Mouse (Mus musculus): ENCODE results near the gene Nhlh2. TPM values are rescaled to one million over a fixed set of nuclear protein-coding genes. Genes with fewer than 3 reads are reported as not detected.

Gene Nhlh2
- total and polyA plus RNA-seq, 3 experiments, result not detected

DNA sequence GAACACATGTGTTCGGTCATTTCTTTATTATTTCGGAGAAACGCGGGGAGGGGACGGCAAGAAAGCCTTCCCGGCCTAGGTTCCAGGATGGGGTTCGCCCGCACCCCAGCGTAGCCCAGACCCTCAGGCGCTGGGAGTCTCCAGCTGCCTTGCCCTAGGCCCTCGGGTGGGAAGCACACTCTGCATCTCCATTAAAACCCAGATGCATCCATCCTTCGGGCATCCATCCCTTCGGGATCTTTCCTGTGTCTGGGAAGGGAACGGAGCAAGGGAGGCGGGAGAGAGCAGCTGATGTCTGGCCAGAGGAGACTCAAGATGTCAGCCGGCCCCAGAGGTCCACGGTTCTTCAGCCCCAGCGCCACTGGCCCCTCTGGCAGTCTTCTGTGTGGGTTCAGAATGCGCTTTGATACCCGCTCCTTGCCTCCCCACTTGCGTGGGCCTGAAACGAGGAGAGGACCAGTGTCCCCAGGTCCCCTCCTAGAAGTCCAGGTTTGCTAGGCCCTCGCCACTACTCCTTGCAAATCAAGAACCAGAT lies 2.3 kb downstream of the Nhlh2 start:
- Histone ChIP-seq H3K4me3 (replicated peaks in 1 of 3; ENCODE audit: low read depth in 2 of 3, low read length in 2 of 3, poor library complexity in 1 of 3) (no peak overlapping the region), H3K9ac (ENCODE audit: insufficient read depth, low read depth) (no peak overlapping the region), H3K4me1 (ENCODE audit: control insufficient read depth in 1 of 2, insufficient read depth in 2 of 2) (peaks cover 0 to 15% of the 10 kb centered on the region in 2 experiments; a peak in 2 of 4 replicates), H3K4me2 (ENCODE audit: insufficient read depth, low read depth, poor library complexity, severe bottlenecking) (no peak overlapping the region), H3K9me3 (replicated peaks; ENCODE audit: low read length) (peaks cover 17% of the 10 kb centered on the region), H3K27me3 (replicated peaks) (no peaks in the 10 kb centered on the region), H3K79me2 (replicated peaks; ENCODE audit: control insufficient read depth, extremely low read depth, insufficient read depth, poor library complexity, severe bottlenecking) (no peaks in the 10 kb centered on the region), H3K27ac (ENCODE audit: insufficient read depth, low read depth) (no peak overlapping the region), H3K36me3 (replicated peaks in 1 of 2; ENCODE audit: control insufficient read depth in 1 of 2, insufficient read depth in 1 of 2, low read length in 1 of 2) (no peaks in the 10 kb centered on the region)
- no peak for TF ChIP-seq MAFK (IDR thresholded peaks at IDR 0.05; ENCODE audit: insufficient replicate concordance, low read length)
- TF ChIP-seq KAT2A (IDR thresholded peaks at IDR 0.05; ENCODE audit: insufficient replicate concordance, low read length), result no peak
- no peak for TF ChIP-seq CHD2 (IDR thresholded peaks at IDR 0.05; ENCODE audit: low read length)
- no peak for TF ChIP-seq MEF2A (IDR thresholded peaks at IDR 0.05; ENCODE audit: borderline replicate concordance, low read depth, low read length)
- TF ChIP-seq SIN3A (IDR thresholded peaks at IDR 0.05; ENCODE audit: low read length), result no peak
- no peak for TF ChIP-seq NRF1 (IDR thresholded peaks at IDR 0.05; ENCODE audit: low read depth, low read length)
- no peak for TF ChIP-seq ZKSCAN1 (IDR thresholded peaks at IDR 0.05; ENCODE audit: borderline replicate concordance, low read depth, low read length)
- no peak for TF ChIP-seq CHD1 (IDR thresholded peaks at IDR 0.05; ENCODE audit: low read depth, low read length)
- TF ChIP-seq POLR2A (IDR thresholded peaks at IDR 0.05; ENCODE audit: low read depth, low read length), result no peak
- TF ChIP-seq E2F4 (IDR thresholded peaks at IDR 0.05; ENCODE audit: insufficient replicate concordance, low read depth, low read length), result no peak
- dilution Hi-C loops (cut with MboI; ENCODE audit: extremely low pct_ligation_motif_present, extremely low pct_unique_long_range_greater_than_20kb, low sequenced_read_pairs), result no loop called here
- in situ Hi-C loops (cut with MboI; ENCODE audit: low pct_ligation_motif_present, low pct_unique_long_range_greater_than_20kb, low sequenced_read_pairs), result no loop called here
- no peak for DNase-seq (ENCODE audit: extremely low read depth)

DNA sequence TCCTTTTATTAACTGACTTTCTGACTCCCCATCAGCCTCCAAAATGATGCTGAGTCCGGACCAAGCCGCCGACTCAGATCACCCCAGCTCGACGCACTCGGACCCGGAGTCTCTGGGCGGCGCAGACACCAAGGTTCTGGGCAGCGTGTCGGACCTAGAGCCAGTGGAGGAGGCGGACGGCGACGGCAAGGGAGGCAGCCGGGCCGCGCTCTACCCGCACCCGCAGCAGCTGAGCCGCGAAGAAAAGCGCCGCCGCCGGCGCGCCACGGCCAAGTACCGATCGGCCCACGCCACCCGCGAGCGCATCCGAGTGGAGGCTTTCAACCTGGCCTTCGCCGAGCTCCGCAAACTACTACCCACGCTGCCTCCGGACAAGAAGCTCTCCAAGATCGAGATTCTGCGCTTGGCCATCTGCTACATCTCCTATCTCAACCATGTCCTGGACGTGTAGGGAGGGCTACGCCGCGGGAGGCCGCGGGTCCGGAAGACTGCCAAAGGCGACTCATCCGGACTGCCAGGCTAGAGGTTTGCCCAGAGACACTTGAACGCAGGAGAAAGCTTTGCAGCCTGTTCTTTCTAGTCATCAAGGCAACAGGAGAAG lies 2.8 kb downstream of the Nhlh2 start:
- no peak overlapping the region for H3K4me3 ChIP-seq (replicated peaks in 1 of 3; ENCODE audit: low read depth in 2 of 3, low read length in 2 of 3, poor library complexity in 1 of 3)
- no peak overlapping the region for H3K4me2 ChIP-seq (ENCODE audit: insufficient read depth, low read depth, poor library complexity, severe bottlenecking)
- H3K36me3 ChIP-seq (replicated peaks in 1 of 2; ENCODE audit: control insufficient read depth in 1 of 2, insufficient read depth in 1 of 2, low read length in 1 of 2), result no peaks in the 10 kb centered on the region
- H3K9me3 ChIP-seq (replicated peaks; ENCODE audit: low read length), result peaks cover 17% of the 10 kb centered on the region
- no peaks in the 10 kb centered on the region for H3K79me2 ChIP-seq (replicated peaks; ENCODE audit: control insufficient read depth, extremely low read depth, insufficient read depth, poor library complexity, severe bottlenecking)
- H3K27me3 ChIP-seq (replicated peaks), result no peaks in the 10 kb centered on the region
- no peak overlapping the region for H3K27ac ChIP-seq (ENCODE audit: insufficient read depth, low read depth)
- dilution Hi-C loops (cut with MboI; ENCODE audit: extremely low pct_ligation_motif_present, extremely low pct_unique_long_range_greater_than_20kb, low sequenced_read_pairs) (no loop called here), in situ Hi-C loops (cut with MboI; ENCODE audit: low pct_ligation_motif_present, low pct_unique_long_range_greater_than_20kb, low sequenced_read_pairs) (no loop called here)
- H3K9ac ChIP-seq (ENCODE audit: insufficient read depth, low read depth), result no peak overlapping the region
- no peak for DNase-seq (ENCODE audit: extremely low read depth)
- peaks cover 0 to 15% of the 10 kb centered on the region in 2 experiments; a peak in 2 of 4 replicates for H3K4me1 ChIP-seq (ENCODE audit: control insufficient read depth in 1 of 2, insufficient read depth in 2 of 2)
- TF ChIP-seq RCOR1 (conservative IDR thresholded peaks at IDR 0.05; ENCODE audit: low read depth, low read length), result no peak
- TF ChIP-seq ZMIZ1 (IDR thresholded peaks at IDR 0.05; ENCODE audit: low read depth, low read length), result no peak
- no peak for TF ChIP-seq CHD2 (IDR thresholded peaks at IDR 0.05; ENCODE audit: low read length)

DNA sequence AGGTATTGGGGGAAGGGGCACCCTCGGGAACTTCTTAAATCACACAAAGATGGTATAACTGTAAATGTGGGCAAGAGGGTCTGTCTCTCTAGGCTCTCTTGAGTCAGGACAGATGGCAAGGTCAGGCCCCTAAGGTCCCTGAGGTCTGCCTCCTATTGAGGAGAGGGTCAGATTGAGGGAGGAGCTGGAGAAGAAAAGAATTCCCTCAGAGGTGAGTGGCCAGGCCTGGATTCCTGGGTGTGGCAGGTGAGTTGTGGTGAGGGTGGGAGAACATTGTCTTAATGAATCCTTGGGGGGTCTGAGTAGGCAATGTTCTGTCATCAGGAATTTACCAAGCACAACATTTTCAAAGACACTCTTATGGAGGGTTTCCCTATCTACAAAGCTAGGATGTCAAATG lies 10.7 kb downstream of the Nhlh2 start:
- Histone ChIP-seq H3K4me2 (ENCODE audit: insufficient read depth, low read depth, poor library complexity, severe bottlenecking) (no peak overlapping the region), H3K79me2 (replicated peaks; ENCODE audit: control insufficient read depth, extremely low read depth, insufficient read depth, poor library complexity, severe bottlenecking) (no peaks in the 10 kb centered on the region), H3K9me3 (replicated peaks; ENCODE audit: low read length) (no peaks in the 10 kb centered on the region), H3K4me3 (replicated peaks in 1 of 3; ENCODE audit: low read depth in 2 of 3, low read length in 2 of 3, poor library complexity in 1 of 3) (no peak overlapping the region), H3K27ac (ENCODE audit: insufficient read depth, low read depth) (no peak overlapping the region), H3K9ac (ENCODE audit: insufficient read depth, low read depth) (no peak overlapping the region), H3K27me3 (replicated peaks) (no peaks in the 10 kb centered on the region), H3K4me1 (ENCODE audit: control insufficient read depth in 1 of 2, insufficient read depth in 2 of 2) (peaks cover 0 to 7% of the 10 kb centered on the region in 2 experiments; a peak in 2 of 4 replicates), H3K36me3 (replicated peaks in 1 of 2; ENCODE audit: control insufficient read depth in 1 of 2, insufficient read depth in 1 of 2, low read length in 1 of 2) (no peaks in the 10 kb centered on the region)
- dilution Hi-C loops (cut with MboI; ENCODE audit: extremely low pct_ligation_motif_present, extremely low pct_unique_long_range_greater_than_20kb, low sequenced_read_pairs) (no loop called here), in situ Hi-C loops (cut with MboI; ENCODE audit: low pct_ligation_motif_present, low pct_unique_long_range_greater_than_20kb, low sequenced_read_pairs) (no loop called here)
- no peak for TF ChIP-seq GABPA (IDR thresholded peaks at IDR 0.05; ENCODE audit: insufficient replicate concordance, low read depth, low read length)
- no peak for TF ChIP-seq CHD1 (IDR thresholded peaks at IDR 0.05; ENCODE audit: low read depth, low read length)
- TF ChIP-seq NELFE (IDR thresholded peaks at IDR 0.05; ENCODE audit: low read depth, low read length), result no peak
- no peak for TF ChIP-seq E2F4 (IDR thresholded peaks at IDR 0.05; ENCODE audit: insufficient replicate concordance, low read depth, low read length)
- no peak for TF ChIP-seq POLR2AphosphoS2 (IDR thresholded peaks at IDR 0.05; ENCODE audit: low read depth, low read length)
- no peak for TF ChIP-seq RAD21 (IDR thresholded peaks at IDR 0.05; ENCODE audit: low read depth, low read length)
- no peak for TF ChIP-seq USF2 (conservative IDR thresholded peaks at IDR 0.05; ENCODE audit: low read depth, low read length)
- no peak for TF ChIP-seq HCFC1 (IDR thresholded peaks at IDR 0.05; ENCODE audit: low read depth, low read length)
- DNase-seq (ENCODE audit: extremely low read depth), result no peak

Measured in CH12.LX (cell line).